Mouse (Mus musculus): ENCODE measurements around the gene Muc13. TPM values are rescaled to one million over a fixed set of nuclear protein-coding genes. Genes with fewer than 3 reads are reported as not detected.

The Muc13 gene
- 0.15 and 1.3 TPM in 2 replicates for polyA plus RNA-seq (2015; fragmentation: Nextera tagmentation; extraction: Ambion mirVana)

DNA sequence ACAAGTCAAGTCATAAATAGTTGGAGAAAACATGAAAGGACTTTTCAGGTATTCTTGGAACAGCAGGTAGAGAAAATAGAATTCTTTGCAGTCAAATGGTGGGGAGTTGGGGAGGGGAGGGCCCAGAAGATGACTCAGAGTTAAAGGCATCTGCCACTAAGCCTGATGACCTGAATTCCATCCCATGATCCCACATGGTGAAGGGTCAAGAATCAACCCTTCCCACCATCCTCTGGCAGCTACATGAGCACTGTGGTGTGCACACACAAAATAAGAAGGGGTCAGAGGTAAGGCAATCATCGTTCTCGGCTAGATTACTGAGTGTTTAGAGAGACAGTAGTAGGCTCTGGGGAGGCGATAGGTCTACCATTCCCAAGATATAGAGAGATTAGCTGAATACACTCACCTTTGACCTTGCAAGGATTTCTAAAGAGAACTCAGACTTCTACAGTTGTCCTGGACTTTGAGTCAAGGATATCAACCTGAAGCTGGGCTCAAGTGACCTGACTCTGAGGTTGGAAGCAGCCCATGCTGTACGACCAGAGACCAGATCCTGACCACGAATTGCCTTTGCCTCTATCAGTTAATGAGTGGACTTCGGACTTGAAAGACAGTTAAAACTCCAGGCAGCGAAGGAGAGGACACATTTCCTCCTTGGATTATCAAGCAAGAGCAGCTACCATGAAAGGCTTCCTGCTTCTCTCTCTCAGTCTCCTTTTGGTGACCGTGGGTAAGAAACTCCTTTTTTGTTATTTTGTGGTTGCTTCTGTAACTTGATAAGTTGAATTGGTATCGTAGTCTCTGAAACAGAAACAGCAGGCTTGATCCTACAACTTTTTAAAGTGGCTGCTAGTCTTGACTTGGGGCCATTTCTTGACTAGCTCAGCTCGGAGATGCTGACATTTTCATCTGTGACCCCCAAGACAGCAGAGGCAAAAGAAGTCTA, at the start of gene Muc13:
Gene Muc13 (plus strand): TSS at position 192 of the 946 bp plus-strand sequence.

DNA sequence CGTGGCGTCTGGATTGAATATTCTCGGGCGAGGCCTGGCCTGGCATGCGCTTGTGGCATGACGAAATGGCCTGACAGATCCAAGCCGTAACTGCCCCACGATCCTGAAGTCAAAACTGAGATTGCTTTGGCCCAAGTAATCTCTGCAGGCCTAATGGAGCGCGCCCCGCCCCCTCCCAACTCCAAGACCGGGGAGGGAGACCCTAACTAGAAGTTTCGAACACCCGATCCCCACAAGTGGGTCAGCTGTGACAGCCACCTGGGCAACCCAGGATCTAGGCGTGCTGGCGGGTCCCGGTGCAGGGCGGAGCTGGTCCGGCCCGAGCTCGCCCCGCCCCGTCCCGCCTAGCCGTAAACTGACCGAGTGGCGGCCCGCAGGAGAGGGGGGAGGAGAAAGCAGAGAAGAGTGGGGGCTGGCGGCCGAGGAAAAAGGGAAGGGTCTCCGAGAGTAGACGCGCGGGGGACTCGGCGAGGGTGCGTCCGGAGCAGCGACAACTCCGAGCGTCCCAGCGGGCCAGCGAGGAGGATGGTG, 35.5 kb downstream of the Muc13 start, which contains the start of gene Itgb5:
Gene Itgb5 (plus strand): TSS at position 365 of the 531 bp plus-strand sequence.

Other genes starting within 250 kb of the Muc13 start
- gene Heg1, start 109.7 kb upstream of the Muc13 start, polyA plus RNA-seq (2015; fragmentation: Nextera tagmentation; extraction: Ambion mirVana): 31.5 and 34.6 TPM in 2 replicates
- 78.1 and 165 TPM in 2 replicates for gene Itgb5, start 35.6 kb downstream of the Muc13 start, polyA plus RNA-seq (2015; fragmentation: Nextera tagmentation; extraction: Ambion mirVana)
- 31.1 and 55.9 TPM in 2 replicates for gene Umps, start 173.0 kb downstream of the Muc13 start, polyA plus RNA-seq (2015; fragmentation: Nextera tagmentation; extraction: Ambion mirVana)

Measured in adrenal gland, postnatal 0 days (tissue).